Mouse (Mus musculus) forebrain, embryonic 12.5 days (tissue): Measurements from ENCODE around the gene Tec. TPM values are rescaled to one million over a fixed set of nuclear protein-coding genes. Genes with fewer than 3 reads are reported as not detected.

Experiments
- ATAC-seq: fragments of 200-750 bp; cut with Nextera tagmentation; 2 replicates; pipeline ENCODE4 v1.8.0; 2017; ENCODE audit warnings: moderate TSS enrichment; ENCODE audit not compliant: low FRiP score
- H3K27ac ChIP-seq: fragments of 300-500 bp; sonication (generic); 2 replicates; pipeline ENCODE4 v1.5.1; 2016; ENCODE audit warnings: mild to moderate bottlenecking
- H3K27me3 ChIP-seq: fragments of 300-500 bp; sonication (generic); 2 replicates; pipeline ENCODE4 v1.6.1; 2016; ENCODE audit warnings: mild to moderate bottlenecking
- H3K36me3 ChIP-seq: fragments of 300-500 bp; sonication (generic); replicated peaks from 2 replicates; pipeline ENCODE4 v1.6.1; 2016; ENCODE audit warnings: mild to moderate bottlenecking
- H3K4me1 ChIP-seq: fragments of 300-500 bp; sonication (generic); 2 replicates; pipeline ENCODE4 v1.6.1; 2016
- H3K4me2 ChIP-seq: fragments of 300-500 bp; sonication (generic); 2 replicates; pipeline ENCODE4 v1.6.1; 2016; ENCODE audit warnings: mild to moderate bottlenecking, moderate library complexity
- H3K4me3 ChIP-seq: fragments of 300-500 bp; sonication (generic); replicated peaks from 2 replicates; pipeline ENCODE4 v1.5.1; 2016; ENCODE audit warnings: mild to moderate bottlenecking
- H3K9ac ChIP-seq: fragments of 300-500 bp; sonication (generic); 2 replicates; pipeline ENCODE4 v1.6.1; 2016; ENCODE audit warnings: mild to moderate bottlenecking
- H3K9me3 ChIP-seq: fragments of 300-500 bp; sonication (generic); 2 replicates; pipeline ENCODE4 v1.6.1; 2016
- WGBS: fragments of 180-500 bp; shearing (Covaris S2); methylation state at CpG from one replicate; pipeline ENCODE4 v1.1.7; 2016; 5-methylcytosine and 5-hydroxymethylcytosine counted together
- polyA plus RNA-seq: library from polyadenylated mRNA; unstranded; fragments of >200 nt; fragmentation: Nextera tagmentation; extraction: Ambion mirVana; gene quantifications from 2 replicates; pipeline ENCODE4 v1.2.1, GENCODE M21; 2016

The Tec gene
- polyA plus RNA-seq, 1 experiment from 2014 or later, result 3.4 TPM

- H3K4me1 ChIP-seq, result no peaks in the 10 kb centered on the region
Observed at GRCm38 (mm10) chr5:72861726-72862385, 6.4 kb downstream of the Tec start.

GRCm38 (mm10) chr5:72860899-72861298 is 7.4 kb downstream of the Tec start:
- Histone ChIP-seq H3K27me3 (no peaks in the 10 kb centered on the region), H3K9me3 (no peaks in the 10 kb centered on the region), H3K4me1 (peaks cover under 1% of the 10 kb centered on the region; the same call in 1 of the 2 replicates), H3K4me3 (no peak overlapping the region), H3K36me3 (no peaks in the 10 kb centered on the region), H3K27ac (no peak overlapping the region), H3K4me2 (no peak overlapping the region), H3K9ac (no peak overlapping the region)
- no peak for ATAC-seq
- WGBS, result 79% methylated on average over 8 of the region's 8 CpGs

More at GRCm38 (mm10) chr5:72861726-72862385, 6.4 kb downstream of the Tec start:
- H3K9me3 ChIP-seq, result no peaks in the 10 kb centered on the region
- H3K36me3 ChIP-seq, result no peaks in the 10 kb centered on the region
- no peak overlapping the region for H3K4me2 ChIP-seq
- H3K4me3 ChIP-seq, result no peak overlapping the region
- H3K9ac ChIP-seq, result no peak overlapping the region
- H3K27ac ChIP-seq, result no peak overlapping the region
- ATAC-seq, result no peak
- peaks cover 7% of the 10 kb centered on the region for H3K27me3 ChIP-seq
- WGBS, result 78% methylated on average over 7 of the region's 7 CpGs

GRCm38 (mm10) chr5:72858306-72858705 is 10.0 kb downstream of the Tec start:
- ATAC-seq, result no peak
- WGBS, result 95% methylated on average over 12 of the region's 12 CpGs
- H3K9ac ChIP-seq, result no peak overlapping the region

DNA sequence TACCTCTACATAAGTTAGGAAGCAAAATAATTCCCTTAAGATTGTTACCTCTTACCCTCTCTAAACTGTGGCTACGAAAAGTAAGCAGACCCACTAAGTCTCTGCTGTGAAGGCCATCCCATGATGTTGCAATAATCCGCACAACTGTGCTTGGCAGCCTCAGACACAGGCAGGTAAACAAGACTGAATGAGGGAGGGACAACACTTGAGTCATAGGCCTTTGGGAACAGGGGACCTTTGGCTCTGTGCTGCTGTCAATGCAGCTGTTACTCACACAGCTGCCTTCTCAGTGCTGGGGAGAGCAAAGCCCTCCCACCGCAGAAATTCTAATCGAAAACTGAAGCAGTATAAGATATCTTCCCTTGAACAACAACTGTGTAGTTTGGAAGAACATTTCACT is 10.5 kb downstream of the Tec start:
- Histone ChIP-seq H3K9me3 (no peaks in the 10 kb centered on the region), H3K36me3 (no peaks in the 10 kb centered on the region), H3K4me3 (no peak overlapping the region), H3K4me2 (no peak overlapping the region), H3K27me3 (no peaks in the 10 kb centered on the region), H3K9ac (no peak overlapping the region), H3K4me1 (peaks cover 5% of the 10 kb centered on the region), H3K27ac (no peak overlapping the region)
- WGBS, result 86% methylated on average over 4 of the region's 4 CpGs
- no peak for ATAC-seq

More at GRCm38 (mm10) chr5:72858306-72858705, 10.0 kb downstream of the Tec start:
- Histone ChIP-seq H3K27me3 (no peaks in the 10 kb centered on the region), H3K4me2 (no peak overlapping the region), H3K4me3 (no peak overlapping the region), H3K27ac (no peak overlapping the region), H3K4me1 (peaks cover 5% of the 10 kb centered on the region), H3K36me3 (no peaks in the 10 kb centered on the region), H3K9me3 (no peaks in the 10 kb centered on the region)

DNA sequence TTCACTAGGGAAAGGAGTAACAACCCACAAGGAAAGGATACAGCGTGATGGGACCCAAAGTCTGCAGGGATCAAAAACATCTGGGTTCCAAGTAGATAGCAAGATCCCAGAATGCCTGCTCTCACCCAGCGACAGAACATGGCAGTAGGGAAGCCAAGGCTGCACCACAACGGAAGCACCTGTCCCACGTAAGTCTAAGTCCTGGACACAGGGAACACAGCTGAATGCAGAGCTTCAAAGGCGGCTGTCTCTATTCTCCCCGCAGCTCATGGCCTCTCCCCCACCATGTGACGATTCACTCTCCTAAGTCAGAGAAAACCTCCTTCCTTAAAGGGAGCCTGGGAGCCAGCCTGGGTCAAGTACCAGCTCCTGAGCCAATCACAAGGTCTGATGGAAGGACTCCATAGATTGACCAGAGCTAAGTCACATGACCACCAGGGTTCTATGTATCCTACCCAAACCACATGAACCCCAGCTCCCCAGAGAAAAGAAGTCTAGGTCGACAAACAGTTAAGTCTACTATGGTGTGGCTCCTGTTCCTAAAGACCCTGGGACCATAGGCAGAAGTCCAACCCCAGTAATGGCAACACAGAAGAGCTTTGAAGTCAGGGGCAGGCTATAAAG is 11.9 kb downstream of the Tec start:
- no peaks in the 10 kb centered on the region for H3K27me3 ChIP-seq
- H3K9me3 ChIP-seq, result no peaks in the 10 kb centered on the region
- H3K9ac ChIP-seq, result no peak overlapping the region
- no peak overlapping the region for H3K27ac ChIP-seq
- H3K4me2 ChIP-seq, result no peak overlapping the region
- no peak overlapping the region for H3K4me3 ChIP-seq
- 89% methylated on average over 8 of the region's 8 CpGs for WGBS
- no peak for ATAC-seq
- no peaks in the 10 kb centered on the region for H3K36me3 ChIP-seq
- H3K4me1 ChIP-seq, result peaks cover 5% of the 10 kb centered on the region

DNA sequence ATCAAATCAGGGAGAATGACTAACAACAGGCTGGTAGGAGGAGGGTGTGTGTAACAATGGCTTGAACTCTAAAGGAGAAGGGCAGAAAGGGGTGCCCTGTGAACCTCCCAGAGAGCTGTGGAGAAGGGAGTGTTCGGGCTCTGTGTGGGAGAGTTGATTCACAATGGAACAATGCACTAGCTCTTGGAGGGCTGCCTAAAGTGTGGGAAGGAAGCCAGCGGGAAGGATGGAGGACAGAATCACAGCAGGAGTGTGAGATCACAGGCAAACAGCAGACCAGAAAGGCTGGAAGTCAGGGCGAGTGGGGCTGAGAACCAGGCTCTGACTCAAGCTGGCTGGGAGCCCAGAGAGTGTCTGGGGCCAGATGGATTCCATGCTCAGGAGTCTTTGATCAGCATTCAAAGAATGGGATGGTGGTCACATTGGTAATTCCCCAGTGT is 12.6 kb downstream of the Tec start:
- H3K4me2 ChIP-seq, result no peak overlapping the region
- H3K27me3 ChIP-seq, result no peaks in the 10 kb centered on the region
- no peaks in the 10 kb centered on the region for H3K9me3 ChIP-seq
- no peak overlapping the region for H3K9ac ChIP-seq
- no peak overlapping the region for H3K27ac ChIP-seq
- H3K4me1 ChIP-seq, result peaks cover 8% of the 10 kb centered on the region
- H3K4me3 ChIP-seq, result no peak overlapping the region
- 8% methylated on average over 3 of the region's 3 CpGs for WGBS
- H3K36me3 ChIP-seq, result no peaks in the 10 kb centered on the region
- peak; percentile 57; the same call in 1 of the 2 replicates for ATAC-seq

DNA sequence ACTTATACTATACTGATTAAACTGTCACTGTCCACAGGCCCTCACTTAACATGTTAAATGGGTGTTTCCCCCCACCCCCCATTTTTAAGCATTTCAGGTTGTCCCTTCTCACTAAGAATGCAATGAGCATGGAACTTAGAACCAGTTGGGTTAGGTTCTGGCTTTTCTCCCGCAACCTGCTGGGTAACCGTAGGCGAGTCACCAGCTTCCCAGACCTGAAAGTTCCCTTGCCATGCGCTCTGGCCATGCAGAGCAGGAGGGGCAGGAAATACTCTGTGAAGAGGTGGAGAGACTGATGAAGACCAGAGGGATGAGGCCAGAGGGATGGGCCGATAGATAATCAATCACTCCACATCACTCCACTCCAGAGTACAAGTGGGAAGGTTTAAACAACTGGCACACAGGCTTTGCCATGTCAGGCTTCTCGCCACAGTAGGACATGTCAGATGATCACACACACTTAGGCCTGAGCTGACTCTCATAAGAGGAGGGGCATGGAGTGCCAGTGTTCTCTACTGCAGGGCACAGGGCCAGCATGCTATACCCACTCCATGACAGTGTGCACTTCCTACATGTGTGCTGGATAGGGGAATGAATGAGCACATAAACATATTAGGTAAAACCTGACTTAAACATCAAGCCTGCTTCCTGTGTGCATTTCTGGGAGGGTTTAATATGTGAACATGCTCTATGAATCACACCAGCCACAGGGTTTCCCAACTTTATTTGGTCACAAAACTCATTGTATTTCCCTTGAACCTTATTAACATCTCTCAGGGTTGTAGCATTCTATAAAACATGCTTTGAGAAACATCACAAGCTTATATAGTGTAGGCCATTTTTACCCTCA is 13.9 kb downstream of the Tec start:
- no peak for ATAC-seq
- H3K9me3 ChIP-seq, result no peaks in the 10 kb centered on the region
- no peak overlapping the region for H3K27ac ChIP-seq
- H3K27me3 ChIP-seq, result no peaks in the 10 kb centered on the region
- no peak overlapping the region for H3K9ac ChIP-seq
- H3K4me3 ChIP-seq, result no peak overlapping the region
- H3K4me2 ChIP-seq, result no peak overlapping the region
- WGBS, result 92% methylated on average over 6 of the region's 6 CpGs
- H3K36me3 ChIP-seq, result no peaks in the 10 kb centered on the region
- peaks cover 8% of the 10 kb centered on the region for H3K4me1 ChIP-seq

DNA sequence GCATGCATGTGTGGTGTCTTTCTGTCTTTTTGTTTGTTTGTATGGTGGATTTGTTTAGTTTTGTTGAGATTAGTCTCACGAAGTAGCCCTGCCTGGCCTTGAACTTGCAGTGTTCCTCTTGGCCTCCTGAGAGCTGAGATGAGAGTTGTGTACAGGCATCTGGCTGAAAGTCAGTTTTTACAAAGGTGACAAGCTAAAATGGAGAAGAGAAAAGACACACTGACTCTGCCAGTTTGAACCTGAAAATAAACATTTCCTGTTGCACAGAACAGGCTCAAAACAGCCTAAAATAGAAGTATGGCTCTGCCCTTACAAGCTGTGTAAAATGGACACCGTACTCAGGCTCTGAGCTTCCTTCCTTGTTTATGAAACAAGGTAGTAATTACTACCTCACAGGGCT is 14.9 kb downstream of the Tec start:
- ATAC-seq, result no peak
- no peaks in the 10 kb centered on the region for H3K27me3 ChIP-seq

DNA sequence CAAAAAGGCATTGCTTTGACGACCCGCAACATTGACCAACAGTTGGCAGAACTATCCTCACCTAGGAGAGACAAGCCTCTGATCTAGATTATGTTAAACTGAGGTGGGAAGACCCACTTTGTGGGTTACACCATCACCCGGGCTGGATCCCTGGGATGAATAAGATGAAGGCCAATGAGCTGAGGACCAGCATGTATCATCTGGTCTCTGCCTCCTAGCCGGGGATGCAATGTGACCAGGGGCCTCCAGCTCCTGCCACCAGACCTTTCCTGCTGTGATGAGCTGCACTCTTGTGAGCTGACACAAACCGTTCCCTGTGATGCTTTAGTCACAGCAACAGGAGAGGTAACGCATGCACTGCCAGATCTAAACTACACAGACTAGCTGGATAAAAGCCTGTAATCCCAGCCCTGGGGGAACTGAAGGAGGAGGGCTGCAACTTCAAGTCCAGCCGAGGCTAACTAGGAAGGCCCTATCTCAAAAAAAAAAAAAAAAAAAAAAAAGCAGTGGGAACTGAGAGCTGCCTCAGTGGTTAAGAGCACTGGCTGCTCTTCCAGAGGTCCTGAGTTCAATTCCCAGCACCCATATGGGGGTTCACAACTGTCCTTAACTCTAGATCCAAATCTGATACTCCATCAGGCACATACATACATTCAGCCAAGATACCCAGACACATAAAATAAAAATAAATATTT is 15.8 kb downstream of the Tec start:
- Histone ChIP-seq H3K9me3 (no peaks in the 10 kb centered on the region), H3K27ac (no peak overlapping the region), H3K4me2 (no peak overlapping the region), H3K4me1 (peaks cover 8% of the 10 kb centered on the region), H3K4me3 (no peak overlapping the region), H3K36me3 (no peaks in the 10 kb centered on the region), H3K9ac (no peak overlapping the region), H3K27me3 (no peaks in the 10 kb centered on the region)
- 70% methylated on average over 7 of the region's 7 CpGs for WGBS
- no peak for ATAC-seq

More for the DNA sequence above, 14.9 kb downstream of the Tec start:
- no peak overlapping the region for H3K4me3 ChIP-seq
- 76% methylated on average over 2 of the region's 2 CpGs for WGBS
- no peaks in the 10 kb centered on the region for H3K9me3 ChIP-seq
- no peak overlapping the region for H3K9ac ChIP-seq
- no peaks in the 10 kb centered on the region for H3K36me3 ChIP-seq
- H3K4me2 ChIP-seq, result no peak overlapping the region
- H3K27ac ChIP-seq, result no peak overlapping the region
- H3K4me1 ChIP-seq, result peaks cover 8% of the 10 kb centered on the region

GRCm38 (mm10) chr5:72851674-72852098 is 16.6 kb downstream of the Tec start:
- no peak overlapping the region for H3K4me3 ChIP-seq
- H3K4me2 ChIP-seq, result no peak overlapping the region

DNA sequence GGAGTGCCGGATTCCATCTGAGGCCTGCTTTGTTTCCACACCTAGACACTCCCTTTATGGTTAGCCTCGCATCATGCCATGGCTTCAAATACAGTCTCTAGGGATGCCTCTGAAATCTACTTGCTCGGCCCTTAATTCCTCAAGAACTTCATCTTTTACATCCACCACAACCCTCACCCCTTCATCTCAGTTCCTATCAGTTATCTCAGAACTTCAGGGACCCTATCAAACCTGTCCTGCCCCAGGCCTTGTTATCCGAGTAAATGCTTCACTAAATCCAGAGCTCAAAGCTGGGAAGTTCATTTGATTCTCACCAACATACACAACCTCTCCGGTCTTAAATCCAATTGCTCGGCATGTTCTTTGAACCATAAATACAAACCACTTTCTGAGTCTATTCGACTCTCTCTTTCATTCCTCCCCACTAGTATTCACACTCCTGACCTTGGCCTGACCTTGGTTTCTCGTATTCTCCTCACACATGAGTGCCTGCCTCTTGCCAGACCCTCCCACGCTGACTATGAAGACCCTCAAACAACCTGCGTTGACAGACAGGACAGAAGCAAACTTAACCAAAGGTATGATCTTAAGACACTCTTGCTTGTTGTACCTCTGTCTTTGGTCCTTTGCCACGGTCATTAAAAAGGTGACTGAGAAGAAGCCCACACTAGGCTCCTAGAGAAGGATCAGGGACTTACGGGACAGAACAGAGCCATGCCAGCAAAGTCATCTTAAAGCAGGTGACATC is 17.2 kb downstream of the Tec start:
- Histone ChIP-seq H3K27ac (no peak overlapping the region), H3K4me1 (peaks cover 8% of the 10 kb centered on the region), H3K9me3 (no peaks in the 10 kb centered on the region), H3K4me3 (no peak overlapping the region), H3K4me2 (no peak overlapping the region), H3K36me3 (no peaks in the 10 kb centered on the region), H3K27me3 (no peaks in the 10 kb centered on the region), H3K9ac (no peak overlapping the region)
- no peak for ATAC-seq
- WGBS, result 76% methylated on average over 12 of the region's 12 CpGs

More at GRCm38 (mm10) chr5:72851674-72852098, 16.6 kb downstream of the Tec start:
- no peak for ATAC-seq
- no peaks in the 10 kb centered on the region for H3K36me3 ChIP-seq
- no peaks in the 10 kb centered on the region for H3K9me3 ChIP-seq
- no peak overlapping the region for H3K27ac ChIP-seq
- no peaks in the 10 kb centered on the region for H3K27me3 ChIP-seq
- H3K4me1 ChIP-seq, result peaks cover 8% of the 10 kb centered on the region
- no peak overlapping the region for H3K9ac ChIP-seq
- WGBS, result 88% methylated on average over 4 of the region's 4 CpGs
